Mouse (Mus musculus) liver, postnatal 0 days (tissue): ENCODE results near the gene Osbpl2. TPM values are rescaled to one million over a fixed set of nuclear protein-coding genes. Genes with fewer than 3 reads are reported as not detected.

Experiments
- ATAC-seq: fragments of 200-750 bp; cut with Nextera tagmentation; 2 replicates; pipeline ENCODE4 v1.8.0; 2017; ENCODE audit warnings: mild to moderate bottlenecking, moderate library complexity
- DNase-seq: peaks from one replicate; pipeline ENCODE4 v3.0.0-alpha.2; 2016
- H3K27ac ChIP-seq: fragments of 300-500 bp; sonication (generic); 2 replicates; pipeline ENCODE4 v1.5.1; 2014; ENCODE audit warnings: antibody characterized with exemption, moderate library complexity, mild to moderate bottlenecking, low read depth
- H3K27me3 ChIP-seq: fragments of 300-500 bp; sonication (generic); 2 replicates; pipeline ENCODE4 v1.6.1; 2014; ENCODE audit warnings: low read length, control low read depth, mixed read lengths; ENCODE audit not compliant: insufficient read depth
- H3K36me3 ChIP-seq: fragments of 300-500 bp; sonication (generic); replicated peaks from 2 replicates; pipeline ENCODE4 v1.6.1; 2014; ENCODE audit warnings: mild to moderate bottlenecking, control low read depth, low read length, moderate library complexity, mixed read lengths; ENCODE audit not compliant: insufficient read depth
- H3K4me1 ChIP-seq: fragments of 300-500 bp; sonication (generic); 2 replicates; pipeline ENCODE4 v1.6.1; 2014; ENCODE audit warnings: antibody characterized with exemption, mild to moderate bottlenecking, control low read depth; ENCODE audit not compliant: insufficient read depth
- H3K4me2 ChIP-seq: fragments of 300-500 bp; sonication (generic); 2 replicates; pipeline ENCODE4 v1.6.1; 2014; ENCODE audit warnings: low read depth, mild to moderate bottlenecking, low read length, moderate library complexity, mixed read lengths
- H3K4me3 ChIP-seq: fragments of 300-500 bp; sonication (generic); 2 replicates; pipeline ENCODE4 v1.5.1; 2014; ENCODE audit warnings: low read depth, low read length
- H3K9ac ChIP-seq: fragments of 300-500 bp; sonication (generic); replicated peaks from 2 replicates; pipeline ENCODE4 v1.6.1; 2014; ENCODE audit warnings: mild to moderate bottlenecking, moderate library complexity
- H3K9me3 ChIP-seq: fragments of 300-500 bp; sonication (generic); 2 replicates; pipeline ENCODE4 v1.6.1; 2016; ENCODE audit warnings: mild to moderate bottlenecking, control low read depth, low read length, mixed read lengths
- CTCF ChIP-seq: sonication (generic); IDR thresholded peaks from 2 replicates; pipeline ENCODE4 v1.5.1; 2016; ENCODE audit warnings: antibody characterized with exemption, low read depth
- EP300 ChIP-seq: IDR thresholded peaks from 2 replicates; pipeline ENCODE4 v1.6.1; 2016; ENCODE audit warnings: antibody characterized with exemption, low read depth, mild to moderate bottlenecking
- WGBS: fragments of 180-500 bp; shearing (Covaris S2); extraction: QIAGEN DNeasy Blood & Tissue Kit; methylation state at CpG from one replicate; pipeline ENCODE4 v1.1.7; 2014; ENCODE audit not compliant: insufficient replicate concordance; 5-methylcytosine and 5-hydroxymethylcytosine counted together
- polyA plus RNA-seq: library from polyadenylated mRNA; unstranded; fragments of >200 nt; fragmentation: Nextera tagmentation; extraction: Ambion mirVana; gene quantifications from 2 replicates; pipeline ENCODE4 v1.2.1, GENCODE M21; 2015

The Osbpl2 gene
- polyA plus RNA-seq, 1 experiment from 2014 or later = 10.5 TPM

DNA sequence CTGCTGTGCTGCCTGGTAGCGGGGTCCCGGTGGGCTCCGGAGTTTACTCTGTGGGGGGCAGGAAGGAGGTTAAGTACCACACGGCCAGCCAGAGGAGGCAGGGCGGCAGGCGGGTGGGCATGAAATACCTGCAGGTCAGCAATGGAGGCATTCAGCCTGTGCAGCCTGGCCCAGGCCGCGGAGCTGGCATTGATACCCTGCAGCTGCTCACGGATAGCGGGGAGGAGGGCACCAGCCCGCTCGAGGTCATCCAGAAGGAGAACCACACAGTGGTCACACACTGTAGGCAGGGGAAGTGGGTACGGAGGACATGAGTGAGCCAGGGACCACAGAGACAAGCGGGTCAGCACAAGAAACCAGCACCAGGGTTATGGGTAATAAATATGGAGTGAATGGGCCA is 66.6 kb downstream of the Osbpl2 start:
- H3K27me3 ChIP-seq = no peaks in the 10 kb centered on the region
- H3K4me3 ChIP-seq = no peak overlapping the region
- DNase-seq (no peak), ATAC-seq (no peak)
- no peaks in the 10 kb centered on the region for H3K9me3 ChIP-seq
- no peak overlapping the region for H3K27ac ChIP-seq
- WGBS = 87% methylated on average over 14 of the region's 14 CpGs
- H3K36me3 ChIP-seq = no peaks in the 10 kb centered on the region
- H3K9ac ChIP-seq = no peak overlapping the region
- no peak overlapping the region for H3K4me2 ChIP-seq
- H3K4me1 ChIP-seq = no peaks in the 10 kb centered on the region
- TF ChIP-seq EP300 (no peak), CTCF (no peak)

GRCm38 (mm10) chr2:180187362-180187761 is 68.3 kb downstream of the Osbpl2 start:
- no peak for DNase-seq
- H3K9ac ChIP-seq = no peak overlapping the region
- H3K9me3 ChIP-seq = no peaks in the 10 kb centered on the region
- H3K4me1 ChIP-seq = no peaks in the 10 kb centered on the region
- H3K4me3 ChIP-seq = no peak overlapping the region
- no peak overlapping the region for H3K4me2 ChIP-seq
- H3K27me3 ChIP-seq = no peaks in the 10 kb centered on the region
- H3K27ac ChIP-seq = no peak overlapping the region
- TF ChIP-seq CTCF = no peak
- no peak for TF ChIP-seq EP300
- 86% methylated on average over 11 of the region's 11 CpGs for WGBS
- no peaks in the 10 kb centered on the region for H3K36me3 ChIP-seq
- no peak for ATAC-seq

DNA sequence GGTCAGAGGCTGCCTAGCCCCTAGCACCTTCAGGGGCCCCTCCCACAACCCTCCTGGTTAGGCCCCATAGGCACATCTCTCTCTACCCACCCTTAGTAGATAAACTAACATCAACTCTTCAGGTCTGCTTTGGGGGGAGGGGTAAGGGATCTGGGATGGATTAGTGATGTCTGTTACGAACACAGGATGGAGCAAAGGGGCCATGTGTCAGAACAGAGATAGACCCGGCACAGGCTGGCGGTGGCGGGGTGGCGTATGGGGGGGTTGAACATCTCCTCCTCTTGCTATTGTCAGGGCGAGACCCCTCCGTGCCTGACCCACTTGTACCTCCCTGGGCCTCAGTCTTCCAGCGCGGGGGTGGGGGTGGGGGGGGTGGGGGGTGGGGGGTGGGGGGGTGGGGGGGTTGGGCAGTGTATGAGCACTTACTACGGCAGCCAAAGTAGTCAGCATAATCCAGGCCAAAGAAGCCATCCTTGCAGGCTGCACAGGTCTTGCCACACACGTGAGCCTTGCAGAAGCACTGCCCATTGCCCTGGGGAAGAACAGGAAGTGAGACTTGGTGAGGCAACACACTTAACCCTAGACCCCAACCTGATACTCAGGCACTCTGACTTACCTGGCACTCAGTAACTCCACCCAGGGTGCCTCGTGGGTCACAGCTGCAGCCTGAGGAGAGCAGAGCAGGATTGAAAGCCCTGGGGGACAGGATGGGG is 77.7 kb downstream of the Osbpl2 start:
- Histone ChIP-seq H3K9me3 (no peaks in the 10 kb centered on the region), H3K9ac (no peak overlapping the region), H3K27me3 (no peaks in the 10 kb centered on the region), H3K36me3 (no peaks in the 10 kb centered on the region; the same call in 1 of the 2 replicates), H3K4me2 (no peak overlapping the region), H3K4me3 (no peak overlapping the region), H3K4me1 (no peaks in the 10 kb centered on the region), H3K27ac (no peak overlapping the region)
- DNase-seq (no peak), ATAC-seq (peak; percentile 38; the same call in 1 of the 2 replicates)
- WGBS = 42% methylated on average over 9 of the region's 12 CpGs
- TF ChIP-seq CTCF = no peak

DNA sequence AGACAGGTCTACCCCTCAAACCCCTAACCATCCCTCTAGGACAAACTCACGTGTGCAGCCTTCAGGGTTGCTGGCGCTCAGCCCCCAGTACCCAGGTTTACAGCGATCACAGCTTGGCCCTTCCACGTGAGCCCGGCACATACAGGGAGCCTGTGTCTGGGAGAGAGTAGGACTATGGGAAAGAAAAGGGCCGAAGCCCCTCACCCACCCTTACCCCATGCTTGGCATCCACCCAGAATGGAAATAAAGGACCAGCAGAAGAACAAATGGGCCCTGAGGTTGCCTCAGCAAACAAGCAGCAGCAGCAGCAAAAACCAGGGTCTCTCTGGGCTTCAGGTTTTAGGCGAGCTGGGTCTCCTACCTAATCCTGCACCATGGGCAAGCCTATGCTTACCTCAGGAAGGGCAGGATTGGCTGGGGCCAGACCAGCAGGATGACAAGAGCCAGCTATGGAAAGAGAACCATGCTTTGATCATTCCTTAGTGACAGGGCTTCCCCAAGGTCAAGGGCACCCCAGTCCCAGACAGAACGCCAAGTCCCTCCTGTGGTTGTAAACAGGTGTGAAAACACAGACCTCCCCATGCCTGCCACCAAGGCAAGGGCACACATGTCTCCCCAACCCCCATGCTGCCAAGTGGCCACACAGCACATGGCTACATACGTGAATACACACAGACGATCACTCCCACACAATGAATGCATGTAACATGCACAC is 78.4 kb downstream of the Osbpl2 start:
- Histone ChIP-seq H3K27me3 (no peaks in the 10 kb centered on the region), H3K9ac (no peak overlapping the region), H3K4me3 (no peak overlapping the region), H3K4me2 (no peak overlapping the region), H3K4me1 (no peaks in the 10 kb centered on the region), H3K36me3 (no peaks in the 10 kb centered on the region; the same call in 1 of the 2 replicates), H3K27ac (no peak overlapping the region), H3K9me3 (no peaks in the 10 kb centered on the region)
- WGBS = 75% methylated on average over 10 of the region's 10 CpGs
- ATAC-seq = no peak
- DNase-seq = no peak
- TF ChIP-seq CTCF (no peak), EP300 (no peak)

DNA sequence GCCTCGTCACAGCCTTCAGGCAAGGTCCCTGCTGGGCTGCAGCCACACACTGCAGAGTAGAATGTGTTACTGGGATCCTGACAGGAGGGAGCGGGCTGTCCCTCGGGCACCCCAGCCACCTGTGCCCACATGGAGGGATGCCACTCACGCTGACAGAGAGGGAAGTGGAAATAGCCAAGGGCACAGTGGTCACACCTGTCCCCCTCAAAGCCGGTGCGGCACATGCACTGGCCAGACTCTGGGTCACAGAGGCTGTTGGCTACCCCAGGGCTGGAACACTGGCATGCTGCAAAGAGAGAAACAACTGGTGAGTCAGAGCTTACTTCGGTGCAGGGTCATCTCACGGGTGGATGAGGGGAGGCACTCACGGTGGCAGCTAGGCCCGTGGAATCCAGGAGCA is 79.7 kb downstream of the Osbpl2 start:
- Histone ChIP-seq H3K4me1 (no peaks in the 10 kb centered on the region), H3K36me3 (no peaks in the 10 kb centered on the region; the same call in 1 of the 2 replicates), H3K9ac (no peak overlapping the region), H3K9me3 (no peaks in the 10 kb centered on the region), H3K27me3 (no peaks in the 10 kb centered on the region), H3K4me3 (no peak overlapping the region), H3K27ac (no peak overlapping the region), H3K4me2 (no peak overlapping the region)
- 84% methylated on average over 10 of the region's 10 CpGs for WGBS
- DNase-seq = no peak
- ATAC-seq = no peak
- no peak for TF ChIP-seq CTCF
- no peak for TF ChIP-seq EP300

DNA sequence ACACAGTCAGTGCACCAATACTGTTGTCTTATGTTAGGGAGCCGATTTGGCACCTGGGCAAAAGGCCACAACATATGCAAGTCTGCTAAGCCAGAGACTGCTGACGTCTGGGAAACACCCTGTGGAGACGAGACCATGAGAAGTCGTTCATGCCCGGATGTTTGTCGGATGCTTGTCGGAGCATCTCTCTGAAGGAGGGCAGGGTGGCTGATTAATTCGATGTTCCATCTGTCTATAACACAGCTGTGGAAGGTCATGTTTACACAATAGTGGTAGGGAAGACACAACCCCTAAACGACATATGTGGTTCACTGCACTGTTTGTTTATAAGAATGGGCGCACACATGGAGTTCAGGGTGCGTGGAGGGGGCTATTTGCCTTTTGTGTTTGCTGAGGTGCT is 81.6 kb downstream of the Osbpl2 start:
- H3K27me3 ChIP-seq = no peaks in the 10 kb centered on the region
- H3K4me3 ChIP-seq = no peak overlapping the region
- H3K27ac ChIP-seq = no peak overlapping the region
- TF ChIP-seq CTCF (no peak), EP300 (no peak)
- no peaks in the 10 kb centered on the region for H3K36me3 ChIP-seq
- H3K9me3 ChIP-seq = no peaks in the 10 kb centered on the region
- ATAC-seq (no peak), DNase-seq (no peak)
- no peaks in the 10 kb centered on the region for H3K4me1 ChIP-seq
- H3K4me2 ChIP-seq = no peak overlapping the region
- H3K9ac ChIP-seq = no peak overlapping the region
- 70% methylated on average over 11 of the region's 11 CpGs for WGBS
